Mouse (Mus musculus): ENCODE results near the gene Nfs1.
"Not testable (repeated sequence)": the region's sequence is repeated elsewhere in the genome, so short reads cannot be mapped to it uniquely, and the experiment has no call there.

Gene Nfs1

GRCm38 (mm10) chr2:156143953-156144724, at the start of gene Nfs1, which contains the start of gene Romo1:
Gene Nfs1 (minus strand): TSS chr2:156144186.
Gene Romo1 (plus strand): TSS chr2:156144039.
- DNase-seq (ENCODE audit: low spot score): peak; percentile 87

- no peak for DNase-seq (ENCODE audit: low spot score)
Measured at GRCm38 (mm10) chr2:156193066-156193862, 49.3 kb upstream of the Nfs1 start.

GRCm38 (mm10) chr2:156192068-156192467, 48.1 kb upstream of the Nfs1 start:
- DNase-seq (ENCODE audit: low spot score): no peak

- no peak for DNase-seq (ENCODE audit: low spot score)
Measured at GRCm38 (mm10) chr2:156191540-156191939, 47.6 kb upstream of the Nfs1 start.

- DNase-seq (ENCODE audit: low spot score): no peak
Measured at GRCm38 (mm10) chr2:156190004-156190896, 46.3 kb upstream of the Nfs1 start.

- DNase-seq (ENCODE audit: low spot score): not testable (repeated sequence)
Measured at GRCm38 (mm10) chr2:156189241-156189640, 45.3 kb upstream of the Nfs1 start.

GRCm38 (mm10) chr2:156181592-156181991, 37.6 kb upstream of the Nfs1 start:
- DNase-seq (ENCODE audit: low spot score): no peak

GRCm38 (mm10) chr2:156180824-156181590, 37.0 kb upstream of the Nfs1 start:
- DNase-seq (ENCODE audit: low spot score): peak; percentile 26

- DNase-seq (ENCODE audit: low spot score): peak; percentile 100
Measured at GRCm38 (mm10) chr2:156180094-156180821, 36.3 kb upstream of the Nfs1 start, which contains the start of gene Rbm39. Gene Rbm39 (minus strand): TSS chr2:156180238.

- DNase-seq (ENCODE audit: low spot score): no peak
Measured at GRCm38 (mm10) chr2:156179796-156180093, 35.8 kb upstream of the Nfs1 start.

GRCm38 (mm10) chr2:156179046-156179795, 35.2 kb upstream of the Nfs1 start:
- peak; percentile 69 for DNase-seq (ENCODE audit: low spot score)

GRCm38 (mm10) chr2:156177651-156178050, 33.7 kb upstream of the Nfs1 start:
- DNase-seq (ENCODE audit: low spot score): no peak

GRCm38 (mm10) chr2:156177079-156177478, 33.1 kb upstream of the Nfs1 start:
- no peak for DNase-seq (ENCODE audit: low spot score)

GRCm38 (mm10) chr2:156166557-156166956, 22.6 kb upstream of the Nfs1 start:
- no peak for DNase-seq (ENCODE audit: low spot score)

- DNase-seq (ENCODE audit: low spot score): no peak
Measured at GRCm38 (mm10) chr2:156165478-156165877, 21.5 kb upstream of the Nfs1 start.

- no peak for DNase-seq (ENCODE audit: low spot score)
Measured at GRCm38 (mm10) chr2:156151538-156151937, 7.6 kb upstream of the Nfs1 start.

- DNase-seq (ENCODE audit: low spot score): no peak
Measured at GRCm38 (mm10) chr2:156147316-156147915, 3.4 kb upstream of the Nfs1 start.

GRCm38 (mm10) chr2:156146272-156146989, 2.4 kb upstream of the Nfs1 start:
- DNase-seq (ENCODE audit: low spot score): no peak

All from c-Kit-positive CD71-positive TER-119-positive erythroid progenitor cells, embryonic 14.5 days (primary cell).